Mouse (Mus musculus) urinary bladder, postnatal 0 days (tissue): Measurements from ENCODE around the gene Olfr1229. TPM values are rescaled to one million over a fixed set of nuclear protein-coding genes. Genes with fewer than 3 reads are reported as not detected.

Experiments
- polyA plus RNA-seq: library from polyadenylated mRNA; unstranded; fragments of >200 nt; fragmentation: Nextera tagmentation; extraction: Ambion mirVana; gene quantifications from 2 replicates; pipeline ENCODE4 v1.2.1, GENCODE M21; 2015

Olfr1229 gene
- not detected in 2 replicates for polyA plus RNA-seq

GRCm38 (mm10) chr2:89287914-89288313, at the start of gene Olfr1229:
Gene Olfr1229 (minus strand): TSS chr2:89288014.

GRCm38 (mm10) chr2:89329575-89329974, 41.8 kb upstream of the Olfr1229 start, which contains the start of gene Olfr1232:
Gene Olfr1232 (minus strand): TSS chr2:89329675.

GRCm38 (mm10) chr2:89306974-89307373, 19.2 kb upstream of the Olfr1229 start, which contains the start of gene Olfr1231:
Gene Olfr1231 (minus strand): TSS chr2:89307074.

GRCm38 (mm10) chr2:89297168-89297567, 9.4 kb upstream of the Olfr1229 start, which contains the start of gene Olfr1230:
Gene Olfr1230 (minus strand): TSS chr2:89297268.

GRCm38 (mm10) chr2:89253962-89254361, 33.9 kb downstream of the Olfr1229 start, which contains the start of gene Olfr1228:
Gene Olfr1228 (minus strand): TSS chr2:89254062.

Other genes with a start within 250 kb of the Olfr1229 start
- not detected in 2 replicates for gene Olfr1218, start 226.8 kb downstream of the Olfr1229 start, polyA plus RNA-seq
- gene Olfr1219, start 204.5 kb downstream of the Olfr1229 start, polyA plus RNA-seq, result not detected in 2 replicates
- gene Olfr1220, start 181.2 kb downstream of the Olfr1229 start, polyA plus RNA-seq, result not detected in 2 replicates
- gene Olfr1221, start 170.7 kb downstream of the Olfr1229 start, polyA plus RNA-seq, result not detected in 2 replicates
- not detected in 2 replicates for gene Olfr1222, start 155.0 kb downstream of the Olfr1229 start, polyA plus RNA-seq
- not detected in 2 replicates for gene Olfr1223, start 136.5 kb downstream of the Olfr1229 start, polyA plus RNA-seq
- gene Olfr1224-ps1, start 123.9 kb downstream of the Olfr1229 start, polyA plus RNA-seq, result not detected in 2 replicates
- gene Olfr1225, start 113.3 kb downstream of the Olfr1229 start, polyA plus RNA-seq, result not detected in 2 replicates
- gene Olfr1226, start 88.0 kb downstream of the Olfr1229 start, polyA plus RNA-seq, result not detected in 2 replicates
- gene Olfr1228, start 34.0 kb downstream of the Olfr1229 start, polyA plus RNA-seq, result not detected in 2 replicates
- gene Olfr1230, start 9.3 kb upstream of the Olfr1229 start, polyA plus RNA-seq, result not detected in 2 replicates
- not detected in 2 replicates for gene Olfr1231, start 19.1 kb upstream of the Olfr1229 start, polyA plus RNA-seq
- gene Olfr1232, start 41.7 kb upstream of the Olfr1229 start, polyA plus RNA-seq, result not detected in 2 replicates
- not detected in 2 replicates for gene Olfr1233, start 54.4 kb upstream of the Olfr1229 start, polyA plus RNA-seq
- gene Olfr1234, start 76.9 kb upstream of the Olfr1229 start, polyA plus RNA-seq, result not detected in 2 replicates
- gene Olfr1238, start 121.7 kb upstream of the Olfr1229 start, polyA plus RNA-seq, result not detected in 2 replicates
- gene Olfr1239, start 132.4 kb upstream of the Olfr1229 start, polyA plus RNA-seq, result not detected in 2 replicates
- gene Olfr1240, start 155.0 kb upstream of the Olfr1229 start, polyA plus RNA-seq, result not detected in 2 replicates
- not detected in 2 replicates for gene Olfr1241, start 199.1 kb upstream of the Olfr1229 start, polyA plus RNA-seq
- gene Olfr1242, start 210.3 kb upstream of the Olfr1229 start, polyA plus RNA-seq, result not detected in 2 replicates
- gene Olfr1243, start 243.5 kb upstream of the Olfr1229 start, polyA plus RNA-seq, result not detected in 2 replicates